Mouse (Mus musculus) hindbrain, embryonic 13.5 days (tissue): ENCODE data around the gene Sh2b2. TPM values are rescaled to one million over a fixed set of nuclear protein-coding genes. Genes with fewer than 3 reads are reported as not detected.

Source experiments
- ATAC-seq: fragments of 200-750 bp; cut with Nextera tagmentation; 2 replicates; pipeline ENCODE4 v1.8.0; 2017; ENCODE audit warnings: moderate TSS enrichment; ENCODE audit not compliant: low FRiP score
- H3K27ac ChIP-seq: fragments of 300-500 bp; sonication (generic); 2 replicates; pipeline ENCODE4 v1.5.1; 2015; ENCODE audit warnings: inconsistent platforms, mild to moderate bottlenecking, moderate library complexity
- H3K27me3 ChIP-seq: fragments of 300-500 bp; sonication (generic); 2 replicates; pipeline ENCODE4 v1.6.1; 2015; ENCODE audit warnings: mild to moderate bottlenecking, inconsistent platforms
- H3K36me3 ChIP-seq: fragments of 300-500 bp; sonication (generic); 2 replicates; pipeline ENCODE4 v1.6.1; 2015; ENCODE audit warnings: mild to moderate bottlenecking, inconsistent platforms
- H3K4me1 ChIP-seq: fragments of 300-500 bp; sonication (generic); replicated peaks from 2 replicates; pipeline ENCODE4 v1.6.1; 2015; ENCODE audit warnings: inconsistent platforms
- H3K4me2 ChIP-seq: fragments of 300-500 bp; sonication (generic); 2 replicates; pipeline ENCODE4 v1.6.1; 2015; ENCODE audit warnings: inconsistent platforms, mild to moderate bottlenecking, moderate library complexity
- H3K4me3 ChIP-seq: fragments of 300-500 bp; sonication (generic); 2 replicates; pipeline ENCODE4 v1.5.1; 2015; ENCODE audit warnings: mild to moderate bottlenecking, inconsistent platforms
- H3K9ac ChIP-seq: fragments of 300-500 bp; sonication (generic); 2 replicates; pipeline ENCODE4 v1.6.1; 2015; ENCODE audit warnings: mild to moderate bottlenecking, inconsistent platforms
- H3K9me3 ChIP-seq: fragments of 300-500 bp; sonication (generic); 2 replicates; pipeline ENCODE4 v1.6.1; 2016; ENCODE audit warnings: inconsistent platforms
- WGBS: fragments of 180-500 bp; shearing (Covaris S2); methylation state at CpG from one replicate; pipeline ENCODE4 v1.1.7; 2015; 5-methylcytosine and 5-hydroxymethylcytosine counted together
- polyA plus RNA-seq: library from polyadenylated mRNA; unstranded; fragments of >200 nt; fragmentation: Nextera tagmentation; extraction: Ambion mirVana; gene quantifications from 2 replicates; pipeline ENCODE4 v1.2.1, GENCODE M21; 2015

Gene Sh2b2
- polyA plus RNA-seq, 1 experiment from 2014 or later: 22.2 TPM

GRCm38 (mm10) chr5:136171363-136172341 is 74.7 kb downstream of the Sh2b2 start:
- WGBS: 43% methylated on average over 17 of the region's 17 CpGs
- Histone ChIP-seq H3K4me2 (peak overlapping the region; percentile 68), H3K9me3 (peaks cover 4% of the 10 kb centered on the region; the same call in 1 of the 2 replicates), H3K9ac (peak overlapping the region; percentile 77), H3K4me1 (peaks cover 30% of the 10 kb centered on the region), H3K27ac (peak overlapping the region; percentile 87), H3K4me3 (peak overlapping the region; percentile 58), H3K36me3 (peaks cover 11% of the 10 kb centered on the region), H3K27me3 (no peaks in the 10 kb centered on the region)
- ATAC-seq: no peak

- peak within 1 kb of the TSS; percentile 77 for H3K9ac ChIP-seq
- H3K36me3 ChIP-seq: peaks cover 11% of the 10 kb centered on the region
- peak within 1 kb of the TSS; percentile 58 for H3K4me3 ChIP-seq
- peaks cover 4% of the 10 kb centered on the region; the same call in 1 of the 2 replicates for H3K9me3 ChIP-seq
- H3K27me3 ChIP-seq: no peaks in the 10 kb centered on the region
- ATAC-seq: peak; percentile 87
- peaks cover 38% of the 10 kb centered on the region for H3K4me1 ChIP-seq
- 5% methylated on average over 45 of the region's 49 CpGs for WGBS
- peak within 1 kb of the TSS; percentile 87 for H3K27ac ChIP-seq
- peak within 1 kb of the TSS; percentile 68 for H3K4me2 ChIP-seq
Observed at GRCm38 (mm10) chr5:136170512-136171362, 75.6 kb downstream of the Sh2b2 start, which contains the start of gene Orai2. Orai2 (minus strand) TSS chr5:136170713.

GRCm38 (mm10) chr5:136169626-136170511 is 76.5 kb downstream of the Sh2b2 start:
- Histone ChIP-seq H3K36me3 (peaks cover 14% of the 10 kb centered on the region), H3K4me2 (peak overlapping the region; percentile 68), H3K27ac (peak overlapping the region; percentile 87), H3K9ac (peak overlapping the region; percentile 77), H3K4me1 (peaks cover 43% of the 10 kb centered on the region), H3K4me3 (peak overlapping the region; percentile 58), H3K27me3 (no peaks in the 10 kb centered on the region), H3K9me3 (peaks cover 4% of the 10 kb centered on the region; the same call in 1 of the 2 replicates)
- ATAC-seq: peak; percentile 50
- 13% methylated on average over 15 of the region's 15 CpGs for WGBS

Other genes starting within 250 kb of the Sh2b2 start
- 0.04 and 0.09 TPM in 2 replicates for gene Upk3b, start 208.1 kb downstream of the Sh2b2 start, polyA plus RNA-seq
- not detected in 2 replicates for gene Upk3bl, start 192.1 kb downstream of the Sh2b2 start, polyA plus RNA-seq
- gene Rasa4, start 162.6 kb downstream of the Sh2b2 start, polyA plus RNA-seq: 16.2 and 17.3 TPM in 2 replicates
- gene Polr2j, start 129.9 kb downstream of the Sh2b2 start, polyA plus RNA-seq: 231 and 236 TPM in 2 replicates
- 27.7 and 28.2 TPM in 2 replicates for gene Lrwd1, start 110.5 kb downstream of the Sh2b2 start, polyA plus RNA-seq
- 24.6 and 26.9 TPM in 2 replicates for gene Alkbh4, start 110.4 kb downstream of the Sh2b2 start, polyA plus RNA-seq
- 33.5 and 34.0 TPM in 2 replicates for gene Orai2, start 75.8 kb downstream of the Sh2b2 start, polyA plus RNA-seq
- gene Prkrip1, start 47.6 kb downstream of the Sh2b2 start, polyA plus RNA-seq: 66.5 and 67.9 TPM in 2 replicates